Mouse (Mus musculus) intestine, postnatal 0 days (tissue): ENCODE measurements around the gene Vrtn. TPM values are rescaled to one million over a fixed set of nuclear protein-coding genes. Genes with fewer than 3 reads are reported as not detected.

ENCODE experiments used
- ATAC-seq: fragments of 200-750 bp; cut with Nextera tagmentation; 2 replicates; pipeline ENCODE4 v1.8.0; 2017; ENCODE audit warnings: mild to moderate bottlenecking, moderate TSS enrichment, moderate library complexity
- H3K27ac ChIP-seq: fragments of 300-500 bp; sonication (generic); 2 replicates; pipeline ENCODE4 v1.5.1; 2014; ENCODE audit warnings: mild to moderate bottlenecking, low read depth, low read length, moderate library complexity
- H3K27me3 ChIP-seq: fragments of 300-500 bp; sonication (generic); replicated peaks from 2 replicates; pipeline ENCODE4 v1.6.1; 2014; ENCODE audit warnings: low read length, mixed read lengths; ENCODE audit not compliant: control insufficient read depth, insufficient read depth
- H3K36me3 ChIP-seq: fragments of 300-500 bp; sonication (generic); 2 replicates; pipeline ENCODE4 v1.6.1; 2014; ENCODE audit warnings: mild to moderate bottlenecking, moderate library complexity; ENCODE audit not compliant: control insufficient read depth, insufficient read depth
- H3K4me1 ChIP-seq: fragments of 300-500 bp; sonication (generic); replicated peaks from 2 replicates; pipeline ENCODE4 v1.6.1; 2014; ENCODE audit warnings: antibody characterized with exemption, low read length, mixed read lengths; ENCODE audit not compliant: control insufficient read depth, insufficient read depth
- H3K4me2 ChIP-seq: fragments of 300-500 bp; sonication (generic); replicated peaks from 2 replicates; pipeline ENCODE4 v1.6.1; 2014; ENCODE audit warnings: low read depth, mild to moderate bottlenecking, moderate library complexity
- H3K4me3 ChIP-seq: fragments of 300-500 bp; sonication (generic); 2 replicates; pipeline ENCODE4 v1.5.1; 2014; ENCODE audit warnings: low read depth, low read length
- H3K9ac ChIP-seq: fragments of 300-500 bp; sonication (generic); 2 replicates; pipeline ENCODE4 v1.6.1; 2014; ENCODE audit warnings: mild to moderate bottlenecking, low read depth, low read length
- H3K9me3 ChIP-seq: fragments of 300-500 bp; sonication (generic); 2 replicates; pipeline ENCODE4 v1.6.1; 2016; ENCODE audit warnings: mixed run types; ENCODE audit not compliant: control insufficient read depth
- CTCF ChIP-seq: sonication (generic); IDR thresholded peaks from 2 replicates; pipeline ENCODE4 v1.5.1; 2016; ENCODE audit warnings: low read depth, mild to moderate bottlenecking, control low read depth, antibody characterized with exemption, moderate library complexity
- WGBS: fragments of 180-500 bp; shearing (Covaris S2); extraction: QIAGEN DNeasy Blood & Tissue Kit; methylation state at CpG from one replicate; pipeline ENCODE4 v1.1.7; 2014; 5-methylcytosine and 5-hydroxymethylcytosine counted together
- polyA plus RNA-seq: library from polyadenylated mRNA; unstranded; fragments of >200 nt; fragmentation: Nextera tagmentation; extraction: Ambion mirVana; gene quantifications from 2 replicates; pipeline ENCODE4 v1.2.1, GENCODE M21; 2015

The Vrtn gene
- polyA plus RNA-seq, 1 experiment from 2014 or later: not detected

GRCm38 (mm10) chr12:84674666-84675526, 34.1 kb downstream of the Vrtn start:
- Histone ChIP-seq H3K9ac (no peak overlapping the region), H3K27me3 (no peaks in the 10 kb centered on the region), H3K4me1 (no peaks in the 10 kb centered on the region), H3K4me3 (no peak overlapping the region), H3K4me2 (no peak overlapping the region), H3K36me3 (no peaks in the 10 kb centered on the region), H3K9me3 (no peaks in the 10 kb centered on the region), H3K27ac (no peak overlapping the region)
- 34% methylated on average over 14 of the region's 14 CpGs for WGBS
- ATAC-seq: no peak
- no peak for TF ChIP-seq CTCF

GRCm38 (mm10) chr12:84676011-84676410, 35.2 kb downstream of the Vrtn start:
- Histone ChIP-seq H3K4me1 (no peaks in the 10 kb centered on the region), H3K9me3 (no peaks in the 10 kb centered on the region), H3K36me3 (no peaks in the 10 kb centered on the region), H3K4me3 (no peak overlapping the region), H3K4me2 (no peak overlapping the region), H3K9ac (no peak overlapping the region), H3K27ac (no peak overlapping the region), H3K27me3 (no peaks in the 10 kb centered on the region)
- 82% methylated on average over 3 of the region's 3 CpGs for WGBS
- TF ChIP-seq CTCF: no peak
- ATAC-seq: no peak

- Histone ChIP-seq H3K9ac (no peak overlapping the region), H3K9me3 (no peaks in the 10 kb centered on the region), H3K4me2 (no peak overlapping the region), H3K36me3 (no peaks in the 10 kb centered on the region), H3K4me1 (no peaks in the 10 kb centered on the region), H3K4me3 (no peak overlapping the region), H3K27ac (no peak overlapping the region), H3K27me3 (no peaks in the 10 kb centered on the region)
- no peak for TF ChIP-seq CTCF
- ATAC-seq: no peak
- 66% methylated on average over 7 of the region's 7 CpGs for WGBS
Observed at GRCm38 (mm10) chr12:84684569-84684968, 43.8 kb downstream of the Vrtn start.

GRCm38 (mm10) chr12:84686176-84686575, 45.4 kb downstream of the Vrtn start:
- H3K9me3 ChIP-seq: no peaks in the 10 kb centered on the region
- no peak overlapping the region for H3K9ac ChIP-seq
- ATAC-seq: no peak
- no peak overlapping the region for H3K4me3 ChIP-seq
- H3K4me2 ChIP-seq: no peak overlapping the region
- no peaks in the 10 kb centered on the region for H3K36me3 ChIP-seq
- H3K4me1 ChIP-seq: no peaks in the 10 kb centered on the region
- H3K27me3 ChIP-seq: no peaks in the 10 kb centered on the region
- 47% methylated on average over 4 of the region's 4 CpGs for WGBS
- no peak overlapping the region for H3K27ac ChIP-seq
- TF ChIP-seq CTCF: no peak

- Histone ChIP-seq H3K36me3 (no peaks in the 10 kb centered on the region), H3K4me3 (no peak overlapping the region), H3K27ac (no peak overlapping the region), H3K4me1 (no peaks in the 10 kb centered on the region), H3K4me2 (no peak overlapping the region), H3K27me3 (no peaks in the 10 kb centered on the region), H3K9ac (no peak overlapping the region), H3K9me3 (no peaks in the 10 kb centered on the region)
- ATAC-seq: no peak
- 78% methylated on average over 4 of the region's 4 CpGs for WGBS
- no peak for TF ChIP-seq CTCF
Observed at GRCm38 (mm10) chr12:84687531-84687930, 46.7 kb downstream of the Vrtn start.

GRCm38 (mm10) chr12:84689051-84689450, 48.2 kb downstream of the Vrtn start:
- Histone ChIP-seq H3K36me3 (no peaks in the 10 kb centered on the region), H3K4me2 (no peak overlapping the region), H3K9me3 (no peaks in the 10 kb centered on the region), H3K27ac (no peak overlapping the region), H3K4me3 (no peak overlapping the region), H3K4me1 (no peaks in the 10 kb centered on the region), H3K27me3 (no peaks in the 10 kb centered on the region), H3K9ac (no peak overlapping the region)
- no peak for ATAC-seq
- no peak for TF ChIP-seq CTCF
- 74% methylated on average over 11 of the region's 11 CpGs for WGBS
